Mouse (Mus musculus): Measurements from ENCODE around the gene Myl7.

DNA sequence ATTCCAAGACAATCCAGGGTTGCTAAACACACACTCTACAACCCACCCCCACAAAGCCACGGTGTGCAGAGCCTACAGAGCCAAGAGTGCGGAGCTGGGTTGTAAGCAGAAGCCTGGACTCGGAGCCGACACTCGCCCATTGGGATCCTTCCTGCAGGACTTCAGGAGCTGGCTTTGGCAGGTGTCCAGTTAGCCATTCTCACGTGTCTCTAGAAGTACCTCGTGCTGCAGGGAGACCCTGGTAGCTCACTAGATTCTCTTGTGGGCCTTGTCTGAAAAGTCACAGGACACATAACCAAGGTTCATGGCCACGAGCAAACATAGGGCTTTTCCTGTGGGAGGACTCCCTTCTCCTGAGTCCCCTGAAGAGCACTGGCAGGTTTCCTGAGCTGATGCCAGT, 14.7 kb upstream of the Myl7 start:
- no peak for TF ChIP-seq CTCF (IDR thresholded peaks at IDR 0.05; ENCODE audit: control insufficient read depth, insufficient read depth, insufficient replicate concordance, low read depth, low read length)
- TF ChIP-seq POLR2A (IDR thresholded peaks at IDR 0.05; ENCODE audit: control insufficient read depth, low read depth, low read length) = no peak

Measured in testis, adult 2 months (tissue).